Mouse (Mus musculus) hindbrain, embryonic 12.5 days (tissue): Measurements from ENCODE around the gene Tmem121b. TPM values are rescaled to one million over a fixed set of nuclear protein-coding genes. Genes with fewer than 3 reads are reported as not detected.

Experiments used
- ATAC-seq: fragments of 200-750 bp; cut with Nextera tagmentation; 2 replicates; pipeline ENCODE4 v1.8.0; 2017; ENCODE audit warnings: moderate TSS enrichment; ENCODE audit not compliant: low FRiP score
- H3K27ac ChIP-seq: fragments of 300-500 bp; sonication (generic); 2 replicates; pipeline ENCODE4 v1.5.1; 2016; ENCODE audit warnings: mild to moderate bottlenecking
- H3K27me3 ChIP-seq: fragments of 300-500 bp; sonication (generic); 2 replicates; pipeline ENCODE4 v1.6.1; 2016; ENCODE audit warnings: mild to moderate bottlenecking
- H3K36me3 ChIP-seq: fragments of 300-500 bp; sonication (generic); 2 replicates; pipeline ENCODE4 v1.6.1; 2016; ENCODE audit warnings: mild to moderate bottlenecking
- H3K4me1 ChIP-seq: fragments of 300-500 bp; sonication (generic); 2 replicates; pipeline ENCODE4 v1.6.1; 2016
- H3K4me2 ChIP-seq: fragments of 300-500 bp; sonication (generic); replicated peaks from 2 replicates; pipeline ENCODE4 v1.6.1; 2016; ENCODE audit warnings: mild to moderate bottlenecking
- H3K4me3 ChIP-seq: fragments of 300-500 bp; sonication (generic); 2 replicates; pipeline ENCODE4 v1.5.1; 2016; ENCODE audit warnings: mild to moderate bottlenecking
- H3K9ac ChIP-seq: fragments of 300-500 bp; sonication (generic); 2 replicates; pipeline ENCODE4 v1.6.1; 2016; ENCODE audit warnings: mild to moderate bottlenecking, moderate library complexity
- H3K9me3 ChIP-seq: fragments of 300-500 bp; sonication (generic); replicated peaks from 2 replicates; pipeline ENCODE4 v1.6.1; 2016; ENCODE audit warnings: mild to moderate bottlenecking
- WGBS: fragments of 180-500 bp; shearing (Covaris S2); methylation state at CpG from one replicate; pipeline ENCODE4 v1.1.7; 2016; 5-methylcytosine and 5-hydroxymethylcytosine counted together
- polyA plus RNA-seq: library from polyadenylated mRNA; unstranded; fragments of >200 nt; fragmentation: Nextera tagmentation; extraction: Ambion mirVana; gene quantifications from 2 replicates; pipeline ENCODE4 v1.2.1, GENCODE M21; 2016

Gene Tmem121b
- polyA plus RNA-seq, 1 experiment from 2014 or later = 3.2 TPM

DNA sequence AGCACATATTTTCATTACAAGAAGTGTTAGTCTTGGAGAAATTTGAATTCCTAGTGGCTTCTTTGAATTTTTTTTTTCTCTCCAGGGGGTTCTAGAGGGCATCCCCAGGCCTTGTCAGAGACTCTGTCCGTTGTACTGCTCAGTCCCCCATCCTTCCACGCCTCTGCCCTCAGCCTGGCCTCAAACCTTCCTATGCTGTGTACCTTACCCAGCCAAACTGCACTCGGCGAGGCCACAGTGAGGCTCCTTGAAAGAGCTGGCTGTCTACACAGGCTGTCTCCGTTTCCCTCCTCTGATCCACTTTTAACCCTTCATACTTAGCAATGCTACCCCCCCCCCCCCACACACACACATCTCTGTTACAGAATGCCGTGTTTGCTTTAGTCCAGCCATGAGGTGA lies 31.4 kb downstream of the Tmem121b start:
- H3K9ac ChIP-seq = no peak overlapping the region
- no peak overlapping the region for H3K27ac ChIP-seq
- no peak overlapping the region for H3K4me2 ChIP-seq
- no peak for ATAC-seq
- H3K4me3 ChIP-seq = no peak overlapping the region
- peaks cover 46% of the 10 kb centered on the region for H3K27me3 ChIP-seq
- no peaks in the 10 kb centered on the region for H3K9me3 ChIP-seq
- H3K36me3 ChIP-seq = no peaks in the 10 kb centered on the region
- WGBS = 55% methylated on average over 6 of the region's 6 CpGs
- H3K4me1 ChIP-seq = peaks cover 12% of the 10 kb centered on the region

DNA sequence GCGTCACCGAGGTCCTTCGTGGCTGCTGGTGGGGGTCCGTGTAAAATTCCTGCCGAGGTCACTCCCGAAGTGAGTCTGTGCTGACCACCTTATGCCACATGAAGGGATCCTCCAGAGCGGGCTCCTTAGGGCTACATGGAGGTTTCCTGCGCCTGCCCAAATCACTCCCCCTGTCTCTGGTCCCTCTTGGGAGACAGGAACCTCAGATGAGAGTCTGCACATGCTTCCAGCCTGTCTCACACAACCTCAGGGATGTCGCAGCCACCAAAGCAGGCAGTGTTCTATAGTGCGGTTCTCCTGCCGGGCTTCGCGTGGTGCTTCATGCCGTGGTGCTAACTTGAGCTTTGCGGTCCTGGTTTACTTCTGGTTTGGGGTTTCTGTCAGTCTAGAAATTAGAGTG lies 32.4 kb downstream of the Tmem121b start:
- no peaks in the 10 kb centered on the region for H3K9me3 ChIP-seq
- no peak overlapping the region for H3K4me3 ChIP-seq
- H3K4me2 ChIP-seq = no peak overlapping the region
- H3K36me3 ChIP-seq = no peaks in the 10 kb centered on the region
- peaks cover 12% of the 10 kb centered on the region for H3K4me1 ChIP-seq
- 62% methylated on average over 15 of the region's 15 CpGs for WGBS
- H3K27me3 ChIP-seq = peaks cover 46% of the 10 kb centered on the region
- no peak overlapping the region for H3K27ac ChIP-seq
- no peak for ATAC-seq
- H3K9ac ChIP-seq = no peak overlapping the region

DNA sequence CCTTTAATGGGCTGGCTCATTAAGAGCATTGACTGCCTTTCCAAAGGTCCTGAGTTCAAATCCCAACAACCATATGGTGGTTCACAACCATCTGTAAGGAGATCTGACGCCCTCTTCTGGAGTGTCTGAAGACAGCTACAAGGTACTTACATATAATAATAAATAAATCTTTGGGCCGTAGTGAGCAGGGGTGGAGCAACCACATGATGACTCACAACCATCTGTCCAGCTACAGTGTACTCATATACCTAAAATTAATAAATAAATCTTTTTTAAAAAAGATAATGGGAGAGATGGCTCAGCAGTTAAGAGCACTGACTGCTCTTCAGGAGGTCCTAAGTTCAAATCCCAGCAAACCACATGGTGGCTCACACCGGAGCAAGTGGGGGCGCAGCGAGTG lies 35.9 kb downstream of the Tmem121b start:
- WGBS = 82% methylated on average over 5 of the region's 5 CpGs
- Histone ChIP-seq H3K9ac (no peak overlapping the region), H3K27ac (no peak overlapping the region), H3K9me3 (no peaks in the 10 kb centered on the region), H3K4me1 (no peaks in the 10 kb centered on the region), H3K36me3 (no peaks in the 10 kb centered on the region), H3K4me3 (no peak overlapping the region), H3K4me2 (no peak overlapping the region), H3K27me3 (peaks cover 17% of the 10 kb centered on the region)
- no peak for ATAC-seq

DNA sequence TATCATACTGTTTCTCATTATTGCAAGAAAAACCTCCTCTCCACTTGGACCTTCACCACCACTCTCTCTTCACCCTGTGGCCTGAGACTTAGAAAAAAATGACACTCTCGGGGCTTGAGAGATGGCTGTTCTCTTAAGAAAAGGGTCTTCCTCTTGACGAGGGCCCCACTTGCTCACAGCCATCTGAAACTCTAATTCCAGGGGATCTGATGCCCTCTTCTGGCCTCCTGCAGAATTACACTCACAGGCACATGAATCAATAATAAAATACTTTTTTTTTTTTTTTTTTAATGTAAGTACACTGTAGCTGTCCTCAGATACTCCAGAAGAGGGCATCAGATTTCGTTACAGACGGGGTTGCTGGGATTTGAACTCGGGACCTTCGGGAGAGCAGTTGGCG lies 36.5 kb downstream of the Tmem121b start:
- Histone ChIP-seq H3K27me3 (peaks cover 11% of the 10 kb centered on the region), H3K4me3 (no peak overlapping the region), H3K27ac (no peak overlapping the region), H3K36me3 (no peaks in the 10 kb centered on the region), H3K4me2 (no peak overlapping the region), H3K9ac (no peak overlapping the region), H3K4me1 (no peaks in the 10 kb centered on the region), H3K9me3 (no peaks in the 10 kb centered on the region)
- ATAC-seq = no peak
- WGBS = 70% methylated on average over 7 of the region's 7 CpGs

DNA sequence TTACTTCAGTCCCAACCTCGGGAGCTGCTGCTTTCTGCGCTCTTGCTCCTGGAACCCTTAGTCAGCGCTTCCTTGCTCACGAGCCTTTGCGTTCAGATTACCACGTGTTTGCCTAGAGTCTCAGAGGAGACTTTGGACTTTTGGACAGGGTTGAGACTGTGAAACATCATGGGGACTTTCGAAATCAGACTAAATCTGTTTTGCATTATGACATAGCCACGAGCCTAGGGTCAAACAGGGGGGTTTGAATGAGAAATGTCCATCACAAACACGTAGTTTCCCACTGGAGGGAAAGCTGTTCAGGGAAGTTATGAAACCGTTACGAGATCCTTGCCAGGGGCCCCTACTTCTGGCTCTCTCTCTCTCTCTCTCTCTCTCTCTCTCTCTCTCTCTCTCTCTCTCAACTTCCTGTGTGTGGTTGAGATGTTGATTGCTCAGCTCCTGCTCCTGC lies 39.0 kb downstream of the Tmem121b start:
- Histone ChIP-seq H3K36me3 (no peaks in the 10 kb centered on the region), H3K9ac (no peak overlapping the region), H3K4me1 (no peaks in the 10 kb centered on the region), H3K4me2 (no peak overlapping the region), H3K9me3 (no peaks in the 10 kb centered on the region), H3K27me3 (no peaks in the 10 kb centered on the region), H3K4me3 (no peak overlapping the region), H3K27ac (no peak overlapping the region)
- ATAC-seq = no peak
- 57% methylated on average over 11 of the region's 11 CpGs for WGBS

DNA sequence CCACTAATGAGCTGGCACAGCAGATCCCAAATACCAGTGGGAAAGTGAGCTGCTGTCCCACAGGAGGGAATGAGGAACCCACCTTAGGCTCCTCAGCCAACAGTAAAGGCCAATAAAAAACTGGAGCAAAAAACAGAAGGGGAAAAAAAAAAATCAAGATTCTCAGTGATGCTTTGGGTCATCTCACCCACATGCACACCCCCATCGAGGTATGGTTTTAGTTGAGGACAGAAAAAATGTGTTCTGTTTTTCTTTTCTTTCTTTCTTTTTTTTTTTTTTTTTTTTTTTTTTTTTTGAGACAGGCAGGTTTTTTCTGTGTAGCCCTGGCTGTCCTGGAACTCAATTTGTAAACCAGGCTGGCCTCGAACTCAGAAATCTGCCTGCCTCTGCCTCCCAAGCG lies 40.1 kb downstream of the Tmem121b start:
- Histone ChIP-seq H3K4me3 (no peak overlapping the region), H3K27me3 (no peaks in the 10 kb centered on the region), H3K4me1 (no peaks in the 10 kb centered on the region), H3K9me3 (no peaks in the 10 kb centered on the region), H3K36me3 (no peaks in the 10 kb centered on the region), H3K9ac (no peak overlapping the region), H3K27ac (no peak overlapping the region), H3K4me2 (no peak overlapping the region)
- no peak for ATAC-seq
- 91% methylated on average over 3 of the region's 3 CpGs for WGBS

DNA sequence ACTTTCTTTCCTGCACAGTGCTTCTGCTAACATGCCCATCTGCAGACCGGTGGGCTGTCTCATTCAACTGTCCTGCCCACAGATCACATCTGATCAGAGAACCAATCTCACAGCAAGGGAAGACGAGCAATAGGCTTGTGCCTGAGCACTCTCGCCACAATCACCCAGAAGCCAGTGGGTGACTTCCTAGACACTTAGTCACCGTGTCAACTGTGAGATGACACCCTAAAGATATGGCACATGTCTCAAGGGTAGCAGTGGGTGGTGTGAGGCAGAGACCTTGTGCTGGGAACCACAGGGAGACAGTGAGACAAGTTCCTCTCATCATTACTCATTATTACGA lies 40.5 kb downstream of the Tmem121b start:
- no peaks in the 10 kb centered on the region for H3K9me3 ChIP-seq
- no peak overlapping the region for H3K4me2 ChIP-seq
- no peak overlapping the region for H3K4me3 ChIP-seq
- H3K36me3 ChIP-seq = no peaks in the 10 kb centered on the region
- H3K27me3 ChIP-seq = no peaks in the 10 kb centered on the region
- WGBS = 83% methylated on average over 5 of the region's 5 CpGs
- H3K9ac ChIP-seq = no peak overlapping the region
- no peak for ATAC-seq
- no peak overlapping the region for H3K27ac ChIP-seq
- no peaks in the 10 kb centered on the region for H3K4me1 ChIP-seq

DNA sequence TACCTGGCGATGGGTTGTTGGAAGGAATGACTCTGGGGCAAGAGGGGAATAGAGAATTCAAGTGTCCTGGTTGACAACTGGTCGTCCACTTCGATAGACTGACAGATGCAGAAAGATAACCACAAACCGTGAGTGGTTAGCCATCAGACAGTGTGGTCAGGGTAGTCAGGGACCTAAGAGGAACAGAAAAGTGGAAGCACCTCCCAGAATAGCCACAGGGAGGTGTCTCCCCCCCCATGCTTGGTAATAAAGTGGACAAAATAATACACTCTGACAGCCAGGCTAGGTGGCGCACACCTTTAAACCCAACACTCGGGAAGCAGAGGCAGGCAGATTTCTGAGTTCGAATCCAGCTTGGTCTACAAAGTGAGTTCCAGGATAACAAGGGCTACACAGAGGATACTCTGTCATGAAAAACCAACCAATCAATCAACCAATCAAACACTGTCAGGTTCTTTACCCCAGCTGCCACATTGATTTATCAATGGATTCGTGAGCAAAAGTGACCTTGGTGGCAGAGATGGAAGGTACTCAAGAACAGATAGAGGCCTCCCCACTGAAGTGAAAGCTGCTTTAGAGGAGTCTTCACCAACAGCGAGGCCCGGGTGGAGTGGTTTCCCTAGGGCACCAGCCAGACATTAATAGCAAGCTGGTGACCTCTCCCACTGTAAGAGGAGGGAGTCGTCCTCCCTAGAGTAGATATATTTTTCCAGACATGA lies 41.1 kb downstream of the Tmem121b start:
- Histone ChIP-seq H3K36me3 (no peaks in the 10 kb centered on the region), H3K27me3 (no peaks in the 10 kb centered on the region), H3K9ac (no peak overlapping the region), H3K9me3 (no peaks in the 10 kb centered on the region), H3K4me3 (no peak overlapping the region), H3K4me1 (no peaks in the 10 kb centered on the region), H3K27ac (no peak overlapping the region), H3K4me2 (no peak overlapping the region)
- WGBS = 90% methylated on average over 11 of the region's 11 CpGs
- no peak for ATAC-seq

DNA sequence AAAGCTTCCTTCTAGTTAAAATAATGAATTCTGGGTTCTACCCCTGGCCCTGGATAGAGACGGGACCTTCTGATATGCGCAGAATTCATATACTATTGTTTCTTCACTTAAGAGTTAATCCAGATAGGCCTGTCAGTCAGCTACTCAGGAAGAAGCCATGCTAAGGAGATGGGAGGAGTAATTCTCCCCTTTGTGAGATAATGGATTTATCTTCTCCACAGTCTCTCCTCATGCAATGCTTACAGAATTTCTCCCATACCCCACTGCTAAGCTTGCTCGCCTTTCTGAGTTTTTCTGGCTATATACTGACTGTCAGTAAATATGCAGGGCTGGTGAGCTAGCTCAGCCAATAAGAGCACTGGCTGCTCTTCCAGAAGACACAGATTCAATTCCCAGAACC lies 43.4 kb downstream of the Tmem121b start:
- Histone ChIP-seq H3K4me3 (no peak overlapping the region), H3K27ac (no peak overlapping the region), H3K9ac (no peak overlapping the region), H3K36me3 (no peaks in the 10 kb centered on the region), H3K4me1 (no peaks in the 10 kb centered on the region), H3K4me2 (no peak overlapping the region), H3K9me3 (no peaks in the 10 kb centered on the region), H3K27me3 (no peaks in the 10 kb centered on the region)
- ATAC-seq = no peak
- 93% methylated on average over 3 of the region's 3 CpGs for WGBS

DNA sequence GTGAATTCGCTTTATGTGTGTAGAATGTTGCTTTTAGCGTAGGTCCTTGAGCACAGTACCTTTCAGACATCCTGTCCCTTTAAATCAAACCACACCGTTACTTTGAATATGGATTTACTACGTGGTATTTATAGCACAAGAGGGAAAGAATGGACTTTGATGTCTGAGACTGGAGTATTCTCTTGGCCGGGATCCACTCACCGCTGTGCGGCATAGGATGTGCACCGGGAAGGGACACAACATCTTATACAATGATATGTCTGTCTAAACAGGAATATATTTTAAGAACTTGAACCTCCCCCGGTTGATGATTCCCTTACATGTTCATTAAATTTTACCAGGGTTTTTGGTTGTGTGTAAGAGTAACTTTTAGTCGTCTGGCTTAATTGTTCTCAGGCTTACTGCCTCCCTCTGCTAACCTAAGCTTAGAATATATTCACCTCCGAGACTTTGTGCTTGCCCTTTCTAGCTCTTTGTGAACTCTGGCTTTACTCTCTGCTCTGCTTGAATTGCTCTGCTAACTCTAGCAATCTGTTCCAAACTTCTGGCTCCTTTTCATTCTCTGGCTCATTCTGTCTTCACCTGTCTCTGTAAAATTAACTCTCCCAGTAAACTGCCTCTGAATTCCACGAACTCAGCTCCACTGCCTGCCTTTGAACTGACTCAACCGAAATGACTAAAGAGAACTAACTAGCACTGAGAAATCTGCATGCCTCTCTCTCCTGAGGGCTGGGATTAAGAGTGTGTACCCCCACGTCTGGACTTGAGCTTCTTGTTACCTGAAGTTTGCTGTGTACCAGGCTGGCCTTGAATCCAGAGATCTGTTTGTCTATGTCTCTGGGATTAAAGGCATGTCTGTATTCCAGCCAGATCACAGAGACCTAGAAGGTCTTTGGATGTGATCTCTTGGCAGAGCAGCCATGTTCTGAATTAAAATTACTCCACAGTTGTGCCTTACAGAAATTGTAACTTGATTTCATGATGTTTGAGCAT lies 49.9 kb downstream of the Tmem121b start:
- Histone ChIP-seq H3K27ac (no peak overlapping the region), H3K27me3 (no peaks in the 10 kb centered on the region), H3K4me3 (no peak overlapping the region), H3K9ac (no peak overlapping the region), H3K36me3 (peaks cover 36% of the 10 kb centered on the region), H3K4me2 (no peak overlapping the region), H3K9me3 (no peaks in the 10 kb centered on the region), H3K4me1 (no peaks in the 10 kb centered on the region)
- 87% methylated on average over 14 of the region's 14 CpGs for WGBS
- ATAC-seq = no peak

DNA sequence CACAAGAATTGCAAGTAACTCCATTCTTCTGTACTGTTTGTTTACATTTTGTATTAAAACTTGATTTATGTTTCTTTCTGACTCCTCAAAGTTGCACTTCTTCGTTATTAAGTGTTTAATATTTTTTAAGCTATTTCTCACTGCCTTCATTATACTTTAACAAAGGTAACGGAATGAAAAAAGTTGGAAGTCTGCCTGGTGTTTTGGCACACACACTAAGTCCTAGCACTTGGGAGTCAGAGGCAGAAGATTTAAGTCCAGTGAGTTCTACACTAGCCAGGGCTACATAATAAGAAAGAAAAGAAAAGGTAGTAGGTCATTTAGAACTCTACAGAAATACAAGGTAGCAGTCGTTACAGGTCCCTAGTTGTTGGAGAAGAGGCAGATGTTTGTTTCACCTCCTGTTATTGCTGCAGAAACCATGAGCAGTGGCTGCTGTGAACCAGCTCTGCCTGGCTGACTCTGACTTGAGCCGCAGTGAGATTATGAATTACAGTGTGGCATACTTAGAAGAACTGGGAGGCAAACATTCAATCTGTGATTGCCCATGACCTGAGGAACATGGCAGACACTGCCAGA lies 51.3 kb downstream of the Tmem121b start:
- 94% methylated on average over 4 of the region's 4 CpGs for WGBS
- ATAC-seq = no peak
- Histone ChIP-seq H3K4me1 (no peaks in the 10 kb centered on the region), H3K36me3 (peaks cover 46% of the 10 kb centered on the region), H3K9ac (no peak overlapping the region), H3K4me2 (no peak overlapping the region), H3K27me3 (no peaks in the 10 kb centered on the region), H3K27ac (no peak overlapping the region), H3K9me3 (no peaks in the 10 kb centered on the region), H3K4me3 (no peak overlapping the region)
